Mouse (Mus musculus) layer of hippocampus, adult 11-12 months (tissue): Measurements from ENCODE around the gene Prkce.

Experiments
- DNase-seq: peaks from one replicate; pipeline ENCODE4 v3.0.0; 2022; ENCODE audit warnings: low spot score

Prkce gene

GRCm38 (mm10) chr17:86487450-86487849, 319.9 kb downstream of the Prkce start:
- DNase-seq, result no peak

GRCm38 (mm10) chr17:86489827-86490226, 322.2 kb downstream of the Prkce start:
- DNase-seq, result no peak

- DNase-seq, result no peak
These were observed 324.8 kb downstream of the Prkce start for GRCm38 (mm10) chr17:86492376-86492775.

GRCm38 (mm10) chr17:86493891-86494420, 326.4 kb downstream of the Prkce start:
- no peak for DNase-seq

GRCm38 (mm10) chr17:86494494-86494893, 326.9 kb downstream of the Prkce start:
- DNase-seq, result no peak

GRCm38 (mm10) chr17:86494895-86495294, 327.3 kb downstream of the Prkce start:
- DNase-seq, result peak; percentile 42

- DNase-seq, result peak; percentile 51
These were observed 328.7 kb downstream of the Prkce start for GRCm38 (mm10) chr17:86496123-86496771.

GRCm38 (mm10) chr17:86497302-86497701, 329.7 kb downstream of the Prkce start:
- DNase-seq, result no peak

GRCm38 (mm10) chr17:86499359-86500045, 331.9 kb downstream of the Prkce start:
- DNase-seq, result no peak

- DNase-seq, result no peak
These were observed 333.8 kb downstream of the Prkce start for GRCm38 (mm10) chr17:86501393-86501792.

- DNase-seq, result no peak
These were observed 335.8 kb downstream of the Prkce start for GRCm38 (mm10) chr17:86503208-86503897.

- peak; percentile 43 for DNase-seq
These were observed 337.6 kb downstream of the Prkce start, which contains the start of gene Gm10309 for GRCm38 (mm10) chr17:86505183-86505631. TSS of gene Gm10309 (minus strand) at chr17:86505232.

GRCm38 (mm10) chr17:86506881-86507280, 339.3 kb downstream of the Prkce start:
- no peak for DNase-seq

GRCm38 (mm10) chr17:86507342-86508211, 340.0 kb downstream of the Prkce start:
- DNase-seq, result no peak

- DNase-seq, result no peak
These were observed 340.6 kb downstream of the Prkce start for GRCm38 (mm10) chr17:86508212-86508490.

GRCm38 (mm10) chr17:86509871-86510270, 342.3 kb downstream of the Prkce start:
- DNase-seq, result no peak

- no peak for DNase-seq
These were observed 347.5 kb downstream of the Prkce start for GRCm38 (mm10) chr17:86514974-86515620.

GRCm38 (mm10) chr17:86516630-86517029, 349.0 kb downstream of the Prkce start:
- no peak for DNase-seq

GRCm38 (mm10) chr17:86518604-86519003, 351.0 kb downstream of the Prkce start:
- no peak for DNase-seq

- DNase-seq, result no peak
These were observed 353.7 kb downstream of the Prkce start for GRCm38 (mm10) chr17:86521252-86521651.

GRCm38 (mm10) chr17:86522649-86523048, 355.1 kb downstream of the Prkce start:
- no peak for DNase-seq
